Mouse (Mus musculus) erythroid progenitor cell, adult 5-6 weeks (primary cell): Measurements from ENCODE around the gene Iyd. TPM values are rescaled to one million over a fixed set of nuclear protein-coding genes. Genes with fewer than 3 reads are reported as not detected.
"Not testable (repeated sequence)": the region's sequence is repeated elsewhere in the genome, so short reads cannot be mapped to it uniquely, and the experiment has no call there.

Experiments used
- ATAC-seq: replicated peaks from 2 replicates; pipeline ENCODE4 v1.8.0; 2016; ENCODE audit warnings: moderate number of reproducible peaks, mild to moderate bottlenecking, moderate TSS enrichment, inconsistent platforms; ENCODE audit not compliant: poor library complexity, low FRiP score, severe bottlenecking
- total RNA-seq, 2 experiments: library from RNA; stranded (forward) in 1 of 2; stranded (reverse) in 1 of 2; fragments of 150-400 nt in 1 of 2; fragments of 186-747, 209-891 nt in 1 of 2; gene quantifications; 2 replicates each; pipeline versions ENCODE4 v1.2.3 to v1.2.4; 2015 to 2017; ENCODE audit warnings: low replicate concordance in 2 of 2

Gene Iyd
- total RNA-seq (2015; ENCODE audit: low replicate concordance) (not detected in 2 replicates), total RNA-seq (2017; ENCODE audit: low replicate concordance) (not detected in 2 replicates)

- no peak for ATAC-seq
Measured at GRCm38 (mm10) chr10:3540003-3540827, at the start of gene Iyd. Iyd (plus strand) TSS chr10:3540240.

GRCm38 (mm10) chr10:3496791-3497190 lies 43.2 kb upstream of the Iyd start:
- no peak for ATAC-seq

GRCm38 (mm10) chr10:3500846-3501245 lies 39.2 kb upstream of the Iyd start:
- ATAC-seq: not testable (repeated sequence)

GRCm38 (mm10) chr10:3507484-3508221 lies 32.4 kb upstream of the Iyd start:
- ATAC-seq: no peak

- no peak for ATAC-seq
Measured at GRCm38 (mm10) chr10:3508222-3508588, 31.8 kb upstream of the Iyd start.

GRCm38 (mm10) chr10:3508746-3509145 lies 31.3 kb upstream of the Iyd start:
- ATAC-seq: no peak

- no peak for ATAC-seq
Measured at GRCm38 (mm10) chr10:3509663-3510277, 30.3 kb upstream of the Iyd start.

- ATAC-seq: no peak
Measured at GRCm38 (mm10) chr10:3510486-3510885, 29.6 kb upstream of the Iyd start.

GRCm38 (mm10) chr10:3511401-3511800 lies 28.6 kb upstream of the Iyd start:
- no peak for ATAC-seq

- ATAC-seq: no peak
Measured at GRCm38 (mm10) chr10:3512620-3513305, 27.3 kb upstream of the Iyd start.

- ATAC-seq: no peak
Measured at GRCm38 (mm10) chr10:3513947-3514346, 26.1 kb upstream of the Iyd start.

GRCm38 (mm10) chr10:3514634-3515033 lies 25.4 kb upstream of the Iyd start:
- ATAC-seq: no peak

GRCm38 (mm10) chr10:3516442-3516841 lies 23.6 kb upstream of the Iyd start:
- ATAC-seq: no peak

GRCm38 (mm10) chr10:3523044-3523793 lies 16.8 kb upstream of the Iyd start:
- no peak for ATAC-seq

- no peak for ATAC-seq
Measured at GRCm38 (mm10) chr10:3524513-3524912, 15.5 kb upstream of the Iyd start.

GRCm38 (mm10) chr10:3525420-3526019 lies 14.5 kb upstream of the Iyd start:
- ATAC-seq: no peak

GRCm38 (mm10) chr10:3529807-3530206 lies 10.2 kb upstream of the Iyd start:
- ATAC-seq: no peak

- ATAC-seq: no peak
Measured at GRCm38 (mm10) chr10:3530661-3531060, 9.4 kb upstream of the Iyd start.

- no peak for ATAC-seq
Measured at GRCm38 (mm10) chr10:3531375-3531774, 8.7 kb upstream of the Iyd start.
